Mouse (Mus musculus) layer of hippocampus, adult 8-10 months (tissue): ENCODE measurements at regions not wholly inside any gene's neighbourhood (a gene's known extent, or its start where the extent isn't known, plus 50 kb on each side); places are given as distances from the start of the nearest gene placed in this dataset.

Experiments
- DNase-seq, 2 experiments: peaks; one replicate each; pipeline ENCODE4 v3.0.0; 2022; ENCODE audit warnings: low spot score in 2 of 2

GRCm38 (mm10) chr17:45966736-45967135 is 65.4 kb downstream of the Vegfa start:
- DNase-seq: no peak

GRCm38 (mm10) chr17:45964031-45964430 is 68.1 kb downstream of the Vegfa start:
- no peak for DNase-seq

GRCm38 (mm10) chr17:45963332-45963731 is 68.8 kb downstream of the Vegfa start:
- no peak for DNase-seq

- DNase-seq: no peak
Measured at GRCm38 (mm10) chr17:45961626-45962319, 70.4 kb downstream of the Vegfa start.

- no peak for DNase-seq
Measured at GRCm38 (mm10) chr17:45958094-45958881, 73.9 kb downstream of the Vegfa start.

- no peak for DNase-seq
Measured at GRCm38 (mm10) chr17:45955481-45955880, 76.7 kb downstream of the Vegfa start.

GRCm38 (mm10) chr17:45954824-45955223 is 77.3 kb downstream of the Vegfa start:
- no peak for DNase-seq

- DNase-seq: no peak
Measured at GRCm38 (mm10) chr17:45953523-45953922, 78.6 kb downstream of the Vegfa start.

- no peak for DNase-seq
Measured at GRCm38 (mm10) chr17:45950533-45951164, 81.5 kb downstream of the Vegfa start.

GRCm38 (mm10) chr17:45949141-45949540 is 83.0 kb downstream of the Vegfa start:
- no peak for DNase-seq

- DNase-seq: no peak
Measured at GRCm38 (mm10) chr17:45948314-45948935, 83.7 kb downstream of the Vegfa start.

- no peak for DNase-seq
Measured at GRCm38 (mm10) chr17:45945005-45945404, 87.2 kb downstream of the Vegfa start.

- no peak for DNase-seq
Measured at GRCm38 (mm10) chr17:45943244-45943643, 88.9 kb downstream of the Vegfa start.

- no peak for DNase-seq
Measured at GRCm38 (mm10) chr17:45941890-45942375, 90.2 kb downstream of the Vegfa start.

GRCm38 (mm10) chr17:45940121-45940813 is 91.9 kb downstream of the Vegfa start:
- no peak for DNase-seq

GRCm38 (mm10) chr17:45938284-45938683 is 93.9 kb downstream of the Vegfa start:
- no peak for DNase-seq

- no peak for DNase-seq
Measured at GRCm38 (mm10) chr17:45936577-45936976, 95.6 kb downstream of the Vegfa start.

- DNase-seq: no peak
Measured at GRCm38 (mm10) chr17:45935291-45935690, 96.9 kb downstream of the Vegfa start.

- DNase-seq: no peak
Measured at GRCm38 (mm10) chr17:45934002-45934401, 98.2 kb downstream of the Vegfa start.

- DNase-seq: no peak
Measured at GRCm38 (mm10) chr17:45933034-45933433, 99.1 kb downstream of the Vegfa start.

- no peak for DNase-seq
Measured at GRCm38 (mm10) chr17:45932611-45933010, 99.6 kb downstream of the Vegfa start.
